Mouse (Mus musculus) regulatory T cell (primary cell): ENCODE data around the gene Apba2.

Experiments
- in situ Hi-C: fragments of 300-600 bp; cut with MboI, MseI; formaldehyde crosslinking; loops from one replicate; pipeline ENCODE4 v1.15.1; 2025; ENCODE audit warnings: high pct_unique_total_duplicates

The Apba2 gene

DNA sequence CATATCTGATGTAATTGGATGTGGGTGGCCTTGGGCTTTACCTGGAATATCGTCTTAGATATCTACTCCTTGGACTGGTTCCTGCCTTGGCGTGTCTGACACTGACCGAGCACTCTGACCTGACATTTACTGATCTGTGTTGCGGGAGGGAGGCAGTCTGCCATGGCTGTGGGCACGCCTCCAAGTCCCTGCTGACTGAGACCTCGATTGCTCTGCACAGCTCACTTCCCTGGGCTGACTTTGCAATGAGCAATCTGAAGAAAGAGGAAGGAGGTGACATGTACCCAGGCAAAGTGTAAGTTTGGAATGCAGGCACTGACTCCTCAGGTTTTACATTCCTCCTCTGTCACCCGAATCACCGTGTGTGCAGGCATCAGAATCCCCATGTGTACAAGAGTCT is 290.5 kb downstream of the Apba2 start:
- in situ Hi-C loops: no loop called here

DNA sequence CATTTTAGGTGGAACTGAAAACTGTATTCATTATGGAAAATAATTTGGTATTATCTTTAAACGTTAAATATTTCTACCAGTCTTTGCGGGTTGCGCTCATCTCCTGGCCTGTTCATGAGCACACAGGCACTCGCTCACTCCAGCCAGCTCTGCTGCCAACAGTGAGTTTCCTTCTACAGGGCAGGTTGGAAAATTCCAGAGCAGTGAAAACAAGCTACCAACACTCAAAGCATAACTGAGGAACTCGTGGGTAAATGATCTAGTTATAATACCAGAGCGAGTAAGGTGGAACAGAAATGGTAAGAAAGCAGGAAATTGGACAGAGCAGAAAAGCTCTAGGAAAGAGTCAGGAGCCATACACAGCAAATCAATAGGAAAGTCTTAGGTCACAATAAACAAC is 294.0 kb downstream of the Apba2 start:
- in situ Hi-C loops: no loop called here
